Mouse (Mus musculus): ENCODE results near the gene Cox17. TPM values are rescaled to one million over a fixed set of nuclear protein-coding genes. Genes with fewer than 3 reads are reported as not detected.

Cox17 gene
- polyA plus RNA-seq, 1 experiment from 2014 or later, result 148 TPM

DNA sequence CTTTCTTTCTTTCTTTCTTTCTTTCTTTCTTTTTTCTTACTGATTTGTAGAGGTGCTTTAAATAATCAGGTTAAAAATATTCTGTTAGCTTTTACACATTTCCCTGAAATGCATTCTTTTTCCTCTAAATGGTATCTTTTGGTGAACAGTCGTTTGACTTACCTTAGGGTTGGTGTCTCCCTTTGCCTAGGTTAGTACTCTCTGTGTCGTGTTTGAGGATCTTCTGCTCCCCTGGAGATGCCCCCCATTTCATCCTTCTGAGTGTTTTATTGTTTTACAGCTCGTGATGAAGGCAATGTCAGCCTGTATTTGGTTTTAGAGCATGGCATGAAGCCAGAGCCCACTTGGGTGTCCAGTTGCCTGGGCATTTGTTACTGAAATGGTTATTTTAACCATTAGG, 32.7 kb downstream of the Cox17 start:
- no peak for ATAC-seq (ENCODE audit: low FRiP score, low TSS enrichment)
- 19% methylated on average over 3 of the region's 3 CpGs for WGBS
- Histone ChIP-seq H3K27me3 (ENCODE audit: control insufficient read depth, insufficient read depth, low read length) (no peaks in the 10 kb centered on the region), H3K9ac (ENCODE audit: low read depth, low read length) (no peak overlapping the region), H3K9me3 (ENCODE audit: control insufficient read depth, low read length) (no peaks in the 10 kb centered on the region), H3K27ac (ENCODE audit: low read depth, low read length) (no peak overlapping the region), H3K36me3 (ENCODE audit: control insufficient read depth, insufficient read depth, low read length) (no peaks in the 10 kb centered on the region), H3K4me3 (ENCODE audit: low read length) (no peak overlapping the region), H3K4me2 (replicated peaks; ENCODE audit: low read depth, low read length) (no peak overlapping the region), H3K4me1 (ENCODE audit: control insufficient read depth, insufficient read depth, low read length) (no peaks in the 10 kb centered on the region)

GRCm38 (mm10) chr16:38379926-38380325, 33.1 kb downstream of the Cox17 start:
- H3K9me3 ChIP-seq (ENCODE audit: control insufficient read depth, low read length), result no peaks in the 10 kb centered on the region
- H3K4me1 ChIP-seq (ENCODE audit: control insufficient read depth, insufficient read depth, low read length), result no peaks in the 10 kb centered on the region
- H3K9ac ChIP-seq (ENCODE audit: low read depth, low read length), result no peak overlapping the region
- no peak for ATAC-seq (ENCODE audit: low FRiP score, low TSS enrichment)
- no peaks in the 10 kb centered on the region for H3K27me3 ChIP-seq (ENCODE audit: control insufficient read depth, insufficient read depth, low read length)
- no peak overlapping the region for H3K4me2 ChIP-seq (replicated peaks; ENCODE audit: low read depth, low read length)
- no peaks in the 10 kb centered on the region for H3K36me3 ChIP-seq (ENCODE audit: control insufficient read depth, insufficient read depth, low read length)
- H3K27ac ChIP-seq (ENCODE audit: low read depth, low read length), result no peak overlapping the region
- no peak overlapping the region for H3K4me3 ChIP-seq (ENCODE audit: low read length)
- WGBS, result 88% methylated on average over 3 of the region's 3 CpGs

DNA sequence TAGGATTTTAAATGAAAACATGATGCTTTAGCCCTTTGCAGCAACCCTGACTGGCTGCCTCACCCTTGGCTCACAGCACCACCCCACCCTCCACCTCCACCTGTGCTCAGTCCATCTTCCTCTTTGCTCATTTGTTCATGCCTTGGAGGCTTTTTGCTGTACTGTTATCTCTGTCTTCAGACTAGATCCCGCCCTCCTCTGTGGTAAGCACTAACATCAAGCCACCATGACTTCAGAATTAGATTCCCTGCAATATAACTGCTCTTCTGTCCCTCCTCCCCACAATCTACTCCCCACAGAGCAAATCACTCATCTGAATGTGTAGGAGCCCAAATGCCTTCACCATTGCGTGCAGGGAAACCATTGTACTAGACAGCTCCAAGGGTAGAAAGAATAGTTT, 36.9 kb downstream of the Cox17 start:
- Histone ChIP-seq H3K36me3 (ENCODE audit: control insufficient read depth, insufficient read depth, low read length) (no peaks in the 10 kb centered on the region), H3K4me1 (ENCODE audit: control insufficient read depth, insufficient read depth, low read length) (no peaks in the 10 kb centered on the region), H3K4me2 (replicated peaks; ENCODE audit: low read depth, low read length) (no peak overlapping the region), H3K27ac (ENCODE audit: low read depth, low read length) (no peak overlapping the region), H3K9ac (ENCODE audit: low read depth, low read length) (no peak overlapping the region), H3K27me3 (ENCODE audit: control insufficient read depth, insufficient read depth, low read length) (no peaks in the 10 kb centered on the region), H3K9me3 (ENCODE audit: control insufficient read depth, low read length) (no peaks in the 10 kb centered on the region), H3K4me3 (ENCODE audit: low read length) (no peak overlapping the region)
- ATAC-seq (ENCODE audit: low FRiP score, low TSS enrichment), result no peak
- WGBS, result 85% methylated on average over 2 of the region's 2 CpGs

DNA sequence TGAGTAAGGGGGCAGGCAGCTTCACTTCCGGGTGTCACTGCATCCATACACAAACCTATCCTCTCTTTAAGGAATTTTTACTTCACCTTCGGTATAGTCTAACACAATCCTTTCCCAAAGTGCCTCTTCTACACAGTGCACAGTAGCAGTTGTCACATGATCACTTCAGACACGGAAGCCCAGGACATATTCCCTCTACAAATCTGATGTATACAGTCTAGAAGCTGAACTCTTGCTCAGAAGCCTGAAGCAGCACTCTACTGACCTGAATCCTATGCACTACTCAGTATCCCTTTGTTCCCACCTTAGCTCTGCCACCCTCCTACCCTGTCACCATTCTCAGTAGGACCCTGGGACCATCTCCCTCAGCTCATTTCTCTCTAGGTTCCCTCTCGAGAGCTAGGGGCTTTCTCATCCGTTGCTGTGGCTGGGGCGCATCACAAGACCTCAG, 38.4 kb downstream of the Cox17 start:
- no peaks in the 10 kb centered on the region for H3K27me3 ChIP-seq (ENCODE audit: control insufficient read depth, insufficient read depth, low read length)
- no peak for ATAC-seq (ENCODE audit: low FRiP score, low TSS enrichment)
- no peak overlapping the region for H3K4me2 ChIP-seq (replicated peaks; ENCODE audit: low read depth, low read length)
- WGBS, result 83% methylated on average over 6 of the region's 6 CpGs
- no peaks in the 10 kb centered on the region for H3K4me1 ChIP-seq (ENCODE audit: control insufficient read depth, insufficient read depth, low read length)
- no peak overlapping the region for H3K27ac ChIP-seq (ENCODE audit: low read depth, low read length)
- H3K9me3 ChIP-seq (ENCODE audit: control insufficient read depth, low read length), result no peaks in the 10 kb centered on the region
- H3K36me3 ChIP-seq (ENCODE audit: control insufficient read depth, insufficient read depth, low read length), result no peaks in the 10 kb centered on the region
- no peak overlapping the region for H3K9ac ChIP-seq (ENCODE audit: low read depth, low read length)
- H3K4me3 ChIP-seq (ENCODE audit: low read length), result no peak overlapping the region

DNA sequence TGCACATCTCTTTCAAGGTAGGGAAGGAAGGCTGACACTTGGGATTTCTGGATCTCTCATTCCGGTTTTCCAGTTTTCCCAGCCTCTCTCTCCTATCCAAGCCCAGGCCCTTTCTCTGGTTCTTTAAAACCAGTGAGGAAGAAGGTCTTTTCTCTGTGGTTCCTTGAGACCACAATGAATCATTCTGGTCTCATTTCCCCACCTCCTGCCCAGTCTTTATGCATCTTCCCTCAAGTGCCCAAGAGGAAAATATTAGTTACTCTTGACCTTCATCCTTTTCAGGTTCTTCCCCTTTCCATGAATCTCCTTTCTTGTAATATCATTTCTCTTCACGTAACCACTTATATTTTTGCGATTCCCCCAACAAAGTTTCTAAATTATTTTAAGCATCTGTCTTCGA, 38.9 kb downstream of the Cox17 start:
- H3K27ac ChIP-seq (ENCODE audit: low read depth, low read length), result no peak overlapping the region
- no peak overlapping the region for H3K9ac ChIP-seq (ENCODE audit: low read depth, low read length)
- H3K4me2 ChIP-seq (replicated peaks; ENCODE audit: low read depth, low read length), result no peak overlapping the region
- H3K9me3 ChIP-seq (ENCODE audit: control insufficient read depth, low read length), result no peaks in the 10 kb centered on the region
- no peak overlapping the region for H3K4me3 ChIP-seq (ENCODE audit: low read length)
- no peaks in the 10 kb centered on the region for H3K27me3 ChIP-seq (ENCODE audit: control insufficient read depth, insufficient read depth, low read length)
- no peaks in the 10 kb centered on the region for H3K36me3 ChIP-seq (ENCODE audit: control insufficient read depth, insufficient read depth, low read length)
- no peak for ATAC-seq (ENCODE audit: low FRiP score, low TSS enrichment)
- 95% methylated on average over 4 of the region's 4 CpGs for WGBS
- no peaks in the 10 kb centered on the region for H3K4me1 ChIP-seq (ENCODE audit: control insufficient read depth, insufficient read depth, low read length)

DNA sequence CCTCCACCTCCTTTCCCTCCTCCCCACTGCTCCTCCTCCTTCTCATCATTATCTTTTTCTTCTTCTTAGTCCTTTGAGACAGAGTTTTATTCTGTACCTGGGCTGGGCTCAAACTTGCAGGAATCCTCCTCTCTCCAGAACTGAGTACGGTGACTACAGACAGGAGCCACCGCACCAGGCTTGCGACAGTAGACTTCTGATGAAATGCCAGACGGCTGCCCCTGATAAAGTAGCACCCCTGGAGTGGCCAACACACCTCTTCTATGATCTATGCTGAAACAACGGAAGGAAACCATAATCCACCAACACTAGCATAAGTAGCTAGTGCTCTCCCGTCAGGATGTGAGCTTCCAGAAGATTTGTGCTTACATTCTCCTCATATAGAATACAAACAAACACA, 40.6 kb downstream of the Cox17 start:
- no peaks in the 10 kb centered on the region for H3K9me3 ChIP-seq (ENCODE audit: control insufficient read depth, low read length)
- H3K27ac ChIP-seq (ENCODE audit: low read depth, low read length), result no peak overlapping the region
- no peak overlapping the region for H3K9ac ChIP-seq (ENCODE audit: low read depth, low read length)
- 88% methylated on average over 6 of the region's 6 CpGs for WGBS
- H3K4me1 ChIP-seq (ENCODE audit: control insufficient read depth, insufficient read depth, low read length), result no peaks in the 10 kb centered on the region
- H3K36me3 ChIP-seq (ENCODE audit: control insufficient read depth, insufficient read depth, low read length), result no peaks in the 10 kb centered on the region
- no peak overlapping the region for H3K4me3 ChIP-seq (ENCODE audit: low read length)
- no peak for ATAC-seq (ENCODE audit: low FRiP score, low TSS enrichment)
- H3K4me2 ChIP-seq (replicated peaks; ENCODE audit: low read depth, low read length), result no peak overlapping the region
- no peaks in the 10 kb centered on the region for H3K27me3 ChIP-seq (ENCODE audit: control insufficient read depth, insufficient read depth, low read length)

GRCm38 (mm10) chr16:38388757-38389156, 42.0 kb downstream of the Cox17 start:
- no peaks in the 10 kb centered on the region for H3K9me3 ChIP-seq (ENCODE audit: control insufficient read depth, low read length)
- no peak for ATAC-seq (ENCODE audit: low FRiP score, low TSS enrichment)
- H3K4me3 ChIP-seq (ENCODE audit: low read length), result no peak overlapping the region
- WGBS, result 67% methylated on average over 6 of the region's 6 CpGs
- no peak overlapping the region for H3K9ac ChIP-seq (ENCODE audit: low read depth, low read length)
- no peaks in the 10 kb centered on the region for H3K4me1 ChIP-seq (ENCODE audit: control insufficient read depth, insufficient read depth, low read length)
- no peaks in the 10 kb centered on the region for H3K27me3 ChIP-seq (ENCODE audit: control insufficient read depth, insufficient read depth, low read length)
- no peak overlapping the region for H3K27ac ChIP-seq (ENCODE audit: low read depth, low read length)
- H3K4me2 ChIP-seq (replicated peaks; ENCODE audit: low read depth, low read length), result no peak overlapping the region
- no peaks in the 10 kb centered on the region for H3K36me3 ChIP-seq (ENCODE audit: control insufficient read depth, insufficient read depth, low read length)

DNA sequence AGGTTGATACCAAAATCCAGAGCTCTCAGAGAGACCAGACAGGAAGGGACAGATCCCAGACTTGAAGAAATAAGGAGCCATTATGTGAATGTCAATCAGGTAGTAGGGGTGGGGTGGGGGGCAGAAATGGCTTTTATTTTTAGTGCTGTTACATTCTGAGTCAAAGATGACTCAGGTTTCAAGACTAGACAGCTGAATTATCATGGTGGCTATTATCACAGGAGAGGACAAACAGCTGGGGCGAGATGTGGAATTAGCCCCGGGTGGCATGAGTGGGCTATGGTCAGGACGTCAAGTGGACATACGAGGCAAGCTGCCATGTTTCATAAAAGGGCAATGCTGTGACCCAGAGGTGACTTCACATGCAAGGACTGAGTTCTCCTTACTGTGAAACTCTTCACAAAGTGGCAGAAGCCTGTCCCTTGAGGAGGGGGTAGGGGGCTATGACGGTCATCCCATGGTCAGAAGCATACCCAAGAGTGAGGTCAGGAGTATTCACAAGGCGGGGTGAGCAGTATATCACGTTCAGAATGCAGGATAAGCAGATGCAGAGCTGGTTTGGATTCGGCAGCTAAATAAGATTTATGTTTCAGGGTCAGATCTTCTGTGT, 42.6 kb downstream of the Cox17 start:
- H3K4me3 ChIP-seq (ENCODE audit: low read length), result no peak overlapping the region
- no peaks in the 10 kb centered on the region for H3K36me3 ChIP-seq (ENCODE audit: control insufficient read depth, insufficient read depth, low read length)
- 52% methylated on average over 8 of the region's 8 CpGs for whole genome bisulfite sequencing
- H3K4me1 ChIP-seq (ENCODE audit: control insufficient read depth, insufficient read depth, low read length), result no peaks in the 10 kb centered on the region
- H3K27me3 ChIP-seq (ENCODE audit: control insufficient read depth, insufficient read depth, low read length), result no peaks in the 10 kb centered on the region
- ATAC-seq (ENCODE audit: low FRiP score, low TSS enrichment), result no peak
- H3K9ac ChIP-seq (ENCODE audit: low read depth, low read length), result no peak overlapping the region
- no peak overlapping the region for H3K27ac ChIP-seq (ENCODE audit: low read depth, low read length)
- no peaks in the 10 kb centered on the region for H3K9me3 ChIP-seq (ENCODE audit: control insufficient read depth, low read length)
- no peak overlapping the region for H3K4me2 ChIP-seq (replicated peaks; ENCODE audit: low read depth, low read length)

DNA sequence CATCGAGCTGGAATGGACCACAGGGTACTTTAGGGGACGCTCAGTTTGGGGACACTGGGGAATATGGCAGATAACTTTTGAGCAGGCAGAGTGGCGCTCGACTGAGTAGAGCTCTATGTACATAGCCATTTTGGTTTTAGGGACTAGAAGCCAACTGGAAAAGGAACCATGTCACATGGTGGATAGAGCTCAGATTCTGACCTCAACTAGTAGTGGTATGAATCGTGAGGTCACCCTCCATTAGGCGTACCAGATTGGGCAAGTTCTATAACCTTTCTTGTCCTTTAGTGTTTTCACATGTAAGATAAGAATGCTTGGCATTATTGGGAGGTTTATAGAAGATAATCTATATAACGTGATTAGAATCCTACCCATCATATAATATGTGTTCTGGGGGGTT, 43.5 kb downstream of the Cox17 start:
- H3K27ac ChIP-seq (ENCODE audit: low read depth, low read length), result no peak overlapping the region
- no peak for ATAC-seq (ENCODE audit: low FRiP score, low TSS enrichment)
- H3K27me3 ChIP-seq (ENCODE audit: control insufficient read depth, insufficient read depth, low read length), result no peaks in the 10 kb centered on the region
- no peaks in the 10 kb centered on the region for H3K36me3 ChIP-seq (ENCODE audit: control insufficient read depth, insufficient read depth, low read length)
- 93% methylated on average over 7 of the region's 7 CpGs for WGBS
- no peak overlapping the region for H3K4me2 ChIP-seq (replicated peaks; ENCODE audit: low read depth, low read length)
- no peak overlapping the region for H3K4me3 ChIP-seq (ENCODE audit: low read length)
- no peaks in the 10 kb centered on the region for H3K4me1 ChIP-seq (ENCODE audit: control insufficient read depth, insufficient read depth, low read length)
- H3K9me3 ChIP-seq (ENCODE audit: control insufficient read depth, low read length), result no peaks in the 10 kb centered on the region
- H3K9ac ChIP-seq (ENCODE audit: low read depth, low read length), result no peak overlapping the region
